Mouse (Mus musculus): ENCODE measurements around the gene Slc25a34. TPM values are rescaled to one million over a fixed set of nuclear protein-coding genes. Genes with fewer than 3 reads are reported as not detected.

Gene Slc25a34
- polyA plus RNA-seq, 1 experiment, result 25.3 TPM

- H3K36me3 ChIP-seq (ENCODE audit: control insufficient read depth, insufficient read depth, low read length), result 0 out of 2 replicates have a peak, but pooled peaks cover 5% of the 10 kb centered on the region
- WGBS, result 3% methylated on average over 47 of the region's 47 CpGs
- H3K4me1 ChIP-seq (ENCODE audit: control insufficient read depth, insufficient read depth, insufficient read length, low read length), result peaks cover 3% of the 10 kb centered on the region
- no peak overlapping the region for H3K27ac ChIP-seq (ENCODE audit: insufficient read depth, low read depth, low read length)
- H3K4me3 ChIP-seq (ENCODE audit: low read depth, low read length), result peak overlapping the region; percentile 96
- TF ChIP-seq CTCF (IDR thresholded peaks at IDR 0.05; ENCODE audit: extremely low read depth, insufficient read length, insufficient replicate concordance, low read depth, low read length) (no peak), POLR2A (IDR thresholded peaks at IDR 0.05; ENCODE audit: low read depth, low read length) (no peak)
- no peaks in the 10 kb centered on the region for H3K27me3 ChIP-seq (ENCODE audit: control insufficient read depth, insufficient read depth, low read length)
Measured at GRCm38 (mm10) chr4:141663122-141663931, 39.7 kb upstream of the Slc25a34 start.

DNA sequence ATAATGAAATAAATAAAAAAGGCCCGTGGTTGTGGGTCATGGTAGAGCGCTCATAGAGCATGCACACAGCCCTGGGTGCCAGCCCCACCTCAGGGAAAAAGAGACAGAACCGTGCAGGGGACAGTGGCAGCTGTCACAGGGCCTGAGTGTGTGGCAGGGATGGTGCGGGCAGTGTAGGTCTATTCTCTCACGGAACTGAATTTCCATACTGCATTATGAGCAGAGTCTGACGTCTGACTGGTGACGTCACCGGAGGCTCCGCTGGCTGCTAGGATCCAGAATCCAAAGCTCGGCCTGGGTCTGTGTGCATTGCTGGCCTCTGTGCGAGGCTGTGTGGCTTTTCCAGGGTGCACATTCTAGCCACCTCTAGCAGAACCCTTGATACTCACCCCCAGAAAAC is 37.3 kb upstream of the Slc25a34 start:
- Histone ChIP-seq H3K4me1 (ENCODE audit: control insufficient read depth, insufficient read depth, insufficient read length, low read length) (peaks cover 3% of the 10 kb centered on the region), H3K27me3 (ENCODE audit: control insufficient read depth, insufficient read depth, low read length) (no peaks in the 10 kb centered on the region), H3K36me3 (ENCODE audit: control insufficient read depth, insufficient read depth, low read length) (0 out of 2 replicates have a peak, but pooled peaks cover 5% of the 10 kb centered on the region), H3K27ac (ENCODE audit: insufficient read depth, low read depth, low read length) (no peak overlapping the region), H3K4me3 (ENCODE audit: low read depth, low read length) (no peak overlapping the region)
- TF ChIP-seq POLR2A (IDR thresholded peaks at IDR 0.05; ENCODE audit: low read depth, low read length), result no peak
- TF ChIP-seq CTCF (IDR thresholded peaks at IDR 0.05; ENCODE audit: extremely low read depth, insufficient read length, insufficient replicate concordance, low read depth, low read length), result no peak
- WGBS, result 94% methylated on average over 11 of the region's 11 CpGs

DNA sequence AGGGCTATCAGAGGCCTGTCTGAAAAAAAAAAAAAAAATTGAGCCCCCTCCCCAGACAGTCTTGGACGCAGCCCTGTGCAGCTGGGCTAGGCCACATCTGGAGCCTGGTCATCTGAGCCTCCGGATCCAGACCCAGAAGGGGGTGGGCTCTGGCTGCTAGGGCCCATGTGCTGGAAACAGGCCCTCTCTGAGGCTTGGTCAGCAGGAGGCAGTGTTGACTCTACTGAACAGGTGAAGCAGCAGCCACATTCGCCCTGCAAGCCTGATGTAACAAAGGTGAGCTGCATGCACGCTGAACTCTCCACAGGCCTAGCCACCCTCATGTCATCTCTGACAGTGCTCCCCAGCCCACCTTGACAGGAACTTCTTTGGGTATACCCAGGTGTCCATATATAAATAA is 36.1 kb upstream of the Slc25a34 start:
- no peak for TF ChIP-seq POLR2A (IDR thresholded peaks at IDR 0.05; ENCODE audit: low read depth, low read length)
- no peak for TF ChIP-seq CTCF (IDR thresholded peaks at IDR 0.05; ENCODE audit: extremely low read depth, insufficient read length, insufficient replicate concordance, low read depth, low read length)
- no peak overlapping the region for H3K27ac ChIP-seq (ENCODE audit: insufficient read depth, low read depth, low read length)
- peaks cover 3% of the 10 kb centered on the region for H3K4me1 ChIP-seq (ENCODE audit: control insufficient read depth, insufficient read depth, insufficient read length, low read length)
- no peak overlapping the region for H3K4me3 ChIP-seq (ENCODE audit: low read depth, low read length)
- WGBS, result 82% methylated on average over 4 of the region's 4 CpGs
- no peaks in the 10 kb centered on the region for H3K27me3 ChIP-seq (ENCODE audit: control insufficient read depth, insufficient read depth, low read length)
- 0 out of 2 replicates have a peak, but pooled peaks cover 5% of the 10 kb centered on the region for H3K36me3 ChIP-seq (ENCODE audit: control insufficient read depth, insufficient read depth, low read length)

GRCm38 (mm10) chr4:141658846-141659484 is 35.3 kb upstream of the Slc25a34 start:
- TF ChIP-seq CTCF (IDR thresholded peaks at IDR 0.05; ENCODE audit: extremely low read depth, insufficient read length, insufficient replicate concordance, low read depth, low read length) (no peak), POLR2A (IDR thresholded peaks at IDR 0.05; ENCODE audit: low read depth, low read length) (no peak)
- peaks cover 3% of the 10 kb centered on the region for H3K4me1 ChIP-seq (ENCODE audit: control insufficient read depth, insufficient read depth, insufficient read length, low read length)
- 83% methylated on average over 6 of the region's 6 CpGs for WGBS
- no peaks in the 10 kb centered on the region for H3K27me3 ChIP-seq (ENCODE audit: control insufficient read depth, insufficient read depth, low read length)
- 0 out of 2 replicates have a peak, but pooled peaks cover 5% of the 10 kb centered on the region for H3K36me3 ChIP-seq (ENCODE audit: control insufficient read depth, insufficient read depth, low read length)
- H3K4me3 ChIP-seq (ENCODE audit: low read depth, low read length), result no peak overlapping the region
- no peak overlapping the region for H3K27ac ChIP-seq (ENCODE audit: insufficient read depth, low read depth, low read length)

- H3K27me3 ChIP-seq (ENCODE audit: control insufficient read depth, insufficient read depth, low read length), result no peaks in the 10 kb centered on the region
- H3K27ac ChIP-seq (ENCODE audit: insufficient read depth, low read depth, low read length), result no peak overlapping the region
- H3K36me3 ChIP-seq (ENCODE audit: control insufficient read depth, insufficient read depth, low read length), result 0 out of 2 replicates have a peak, but pooled peaks cover 5% of the 10 kb centered on the region
- 87% methylated on average over 8 of the region's 8 CpGs for WGBS
- no peaks in the 10 kb centered on the region for H3K4me1 ChIP-seq (ENCODE audit: control insufficient read depth, insufficient read depth, insufficient read length, low read length)
- TF ChIP-seq CTCF (IDR thresholded peaks at IDR 0.05; ENCODE audit: extremely low read depth, insufficient read length, insufficient replicate concordance, low read depth, low read length) (no peak), POLR2A (IDR thresholded peaks at IDR 0.05; ENCODE audit: low read depth, low read length) (no peak)
- H3K4me3 ChIP-seq (ENCODE audit: low read depth, low read length), result no peak overlapping the region
Measured at GRCm38 (mm10) chr4:141656932-141657331, 33.3 kb upstream of the Slc25a34 start.

GRCm38 (mm10) chr4:141655908-141656608 is 32.4 kb upstream of the Slc25a34 start:
- Histone ChIP-seq H3K4me1 (ENCODE audit: control insufficient read depth, insufficient read depth, insufficient read length, low read length) (no peaks in the 10 kb centered on the region), H3K36me3 (ENCODE audit: control insufficient read depth, insufficient read depth, low read length) (peaks cover 8% of the 10 kb centered on the region; the same call in 1 of the 2 replicates), H3K27me3 (ENCODE audit: control insufficient read depth, insufficient read depth, low read length) (no peaks in the 10 kb centered on the region), H3K27ac (ENCODE audit: insufficient read depth, low read depth, low read length) (no peak overlapping the region), H3K4me3 (ENCODE audit: low read depth, low read length) (no peak overlapping the region)
- 80% methylated on average over 12 of the region's 12 CpGs for WGBS
- no peak for TF ChIP-seq CTCF (IDR thresholded peaks at IDR 0.05; ENCODE audit: extremely low read depth, insufficient read length, insufficient replicate concordance, low read depth, low read length)
- TF ChIP-seq POLR2A (IDR thresholded peaks at IDR 0.05; ENCODE audit: low read depth, low read length), result no peak

All from small intestine, adult 2 months (tissue).